Mouse (Mus musculus) megakaryocyte, embryonic 14.5 days (primary cell): ENCODE results near the gene Sdsl. TPM values are rescaled to one million over a fixed set of nuclear protein-coding genes. Genes with fewer than 3 reads are reported as not detected.

Experiments used
- H3K27me3 ChIP-seq: replicated peaks from 2 replicates; pipeline ENCODE3; 2012; ENCODE audit warnings: inconsistent platforms
- H3K36me3 ChIP-seq: replicated peaks from 2 replicates; pipeline ENCODE3; 2012; ENCODE audit warnings: low read length, inconsistent platforms, mixed read lengths
- H3K4me1 ChIP-seq: 2 replicates; pipeline ENCODE4 v1.6.1; 2012; ENCODE audit warnings: inconsistent platforms
- H3K4me3 ChIP-seq: replicated peaks from 2 replicates; pipeline ENCODE3; 2012; ENCODE audit warnings: moderate library complexity, mild to moderate bottlenecking, inconsistent platforms
- H3K9me3 ChIP-seq: 2 replicates; pipeline ENCODE4 v1.6.1; 2012; ENCODE audit warnings: inconsistent platforms
- FLI1 ChIP-seq: IDR thresholded peaks from 2 replicates; pipeline ENCODE4 v1.6.1; 2012; ENCODE audit warnings: low read length, inconsistent platforms, mixed read lengths
- GATA1 ChIP-seq: IDR thresholded peaks from 3 replicates; pipeline ENCODE4 v1.6.1; 2012; ENCODE audit warnings: mixed read lengths, low read length, inconsistent platforms, borderline replicate concordance
- polyA plus RNA-seq: library from polyadenylated mRNA; stranded (reverse); fragments of >175 nt; gene quantifications from 2 replicates; pipeline ENCODE4 v1.2.3, GENCODE M21; 2012; ENCODE audit warnings: low replicate concordance; ENCODE audit not compliant: insufficient read depth

Sdsl gene
- polyA plus RNA-seq, 1 experiment, result 1.3 TPM

DNA sequence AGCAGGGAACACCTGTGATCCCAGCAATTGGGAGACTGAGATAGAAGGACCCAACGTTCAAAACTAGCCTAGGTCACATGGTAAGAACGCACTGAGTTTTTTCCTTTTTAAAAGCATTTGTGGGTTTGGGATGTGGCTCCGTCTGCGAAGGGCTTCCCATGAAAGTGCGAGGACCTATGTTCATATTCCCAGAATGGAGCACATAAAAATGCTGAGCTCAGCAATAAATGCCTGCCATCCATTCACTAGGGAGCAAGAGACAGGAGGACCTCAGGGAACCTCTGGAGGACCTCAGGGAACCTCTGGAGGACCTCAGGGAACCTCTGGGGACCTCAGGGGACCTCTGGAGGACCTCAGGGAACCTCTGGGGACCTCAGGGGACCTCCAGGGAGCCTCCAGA lies 5.4 kb upstream of the Sdsl start:
- H3K27me3 ChIP-seq, result peaks cover 76% of the 10 kb centered on the region
- TF ChIP-seq GATA1 (no peak), FLI1 (no peak)
- no peaks in the 10 kb centered on the region for H3K36me3 ChIP-seq
- H3K4me3 ChIP-seq, result no peak overlapping the region
- peaks cover 14% of the 10 kb centered on the region for H3K4me1 ChIP-seq
- H3K9me3 ChIP-seq, result 0 out of 2 replicates have a peak, but pooled peaks cover 5% of the 10 kb centered on the region

- Histone ChIP-seq H3K9me3 (0 out of 2 replicates have a peak, but pooled peaks cover 5% of the 10 kb centered on the region), H3K36me3 (no peaks in the 10 kb centered on the region), H3K4me1 (peaks cover 12% of the 10 kb centered on the region), H3K4me3 (no peak within 1 kb of the TSS), H3K27me3 (peaks cover 82% of the 10 kb centered on the region)
- no peak for TF ChIP-seq GATA1
- TF ChIP-seq FLI1, result no peak
These were observed 3.7 kb upstream of the Sdsl start, which contains the start of gene Sds for GRCm38 (mm10) chr5:120476296-120476695. Gene Sds, plus strand, starts transcription at chr5:120476526.

- Histone ChIP-seq H3K4me3 (no peak overlapping the region), H3K4me1 (peaks cover 13% of the 10 kb centered on the region), H3K36me3 (no peaks in the 10 kb centered on the region), H3K9me3 (0 out of 2 replicates have a peak, but pooled peaks cover 5% of the 10 kb centered on the region), H3K27me3 (peaks cover 80% of the 10 kb centered on the region)
- TF ChIP-seq GATA1 (no peak), FLI1 (no peak)
These were observed 3.3 kb upstream of the Sdsl start for GRCm38 (mm10) chr5:120475861-120476260.

GRCm38 (mm10) chr5:120473361-120473760 lies 751 bp upstream of the Sdsl start:
- Histone ChIP-seq H3K36me3 (no peaks in the 10 kb centered on the region), H3K27me3 (peaks cover 73% of the 10 kb centered on the region), H3K4me1 (peaks cover 17% of the 10 kb centered on the region), H3K9me3 (peaks cover 8% of the 10 kb centered on the region), H3K4me3 (no peak overlapping the region)
- TF ChIP-seq GATA1 (no peak), FLI1 (no peak)

DNA sequence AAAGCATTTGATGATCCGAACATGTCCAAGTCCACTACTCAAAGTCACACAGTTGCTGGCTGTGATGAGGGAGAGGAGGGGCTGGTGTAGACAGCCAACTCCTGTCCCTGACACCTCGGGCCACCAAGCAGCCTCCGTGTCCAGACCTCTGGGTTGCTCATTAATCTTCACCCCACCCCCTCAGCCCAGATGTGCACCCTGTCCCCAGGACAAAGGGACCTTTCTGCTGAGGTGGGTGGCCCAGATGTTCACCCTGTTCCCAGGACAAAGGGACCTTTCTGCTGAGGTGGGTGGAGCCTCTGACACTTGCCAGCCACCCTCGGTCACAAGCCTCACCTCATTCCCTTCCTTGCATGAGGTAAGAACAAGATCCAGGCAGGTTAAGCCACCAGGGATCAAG lies 1.1 kb downstream of the Sdsl start:
- TF ChIP-seq GATA1 (no peak), FLI1 (no peak)
- Histone ChIP-seq H3K4me3 (no peak overlapping the region), H3K9me3 (peaks cover 14% of the 10 kb centered on the region), H3K4me1 (peaks cover 26% of the 10 kb centered on the region), H3K27me3 (peaks cover 60% of the 10 kb centered on the region), H3K36me3 (no peaks in the 10 kb centered on the region)

GRCm38 (mm10) chr5:120468830-120469229 lies 3.8 kb downstream of the Sdsl start:
- peaks cover 33% of the 10 kb centered on the region for H3K4me1 ChIP-seq
- TF ChIP-seq GATA1 (no peak), FLI1 (no peak)
- no peak overlapping the region for H3K4me3 ChIP-seq
- H3K9me3 ChIP-seq, result peaks cover 22% of the 10 kb centered on the region
- no peaks in the 10 kb centered on the region for H3K36me3 ChIP-seq
- H3K27me3 ChIP-seq, result peaks cover 41% of the 10 kb centered on the region

- peaks cover 33% of the 10 kb centered on the region for H3K4me1 ChIP-seq
- no peaks in the 10 kb centered on the region for H3K36me3 ChIP-seq
- peaks cover 23% of the 10 kb centered on the region for H3K9me3 ChIP-seq
- peaks cover 41% of the 10 kb centered on the region for H3K27me3 ChIP-seq
- TF ChIP-seq FLI1 (no peak), GATA1 (no peak)
- no peak overlapping the region for H3K4me3 ChIP-seq
These were observed 4.3 kb downstream of the Sdsl start for GRCm38 (mm10) chr5:120468336-120468735.

DNA sequence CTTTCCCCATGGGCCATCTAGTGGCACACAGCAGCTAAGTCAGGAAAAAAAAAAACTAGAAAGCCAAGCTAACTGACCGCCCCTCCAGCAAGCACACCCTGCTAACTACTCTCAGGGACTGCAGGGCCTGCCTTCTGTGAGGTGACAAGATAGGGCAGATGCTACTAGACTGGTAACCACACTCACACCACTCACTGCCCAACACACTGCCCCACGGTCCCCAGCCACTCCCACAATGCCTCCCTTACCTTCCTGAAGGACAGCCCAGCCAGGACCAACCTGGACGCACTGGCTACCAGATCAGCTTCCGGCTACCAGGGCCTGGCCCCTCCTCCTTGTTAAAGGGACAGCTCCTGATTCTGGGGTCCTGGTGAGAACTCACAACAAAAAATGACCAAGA lies 5.6 kb downstream of the Sdsl start:
- H3K27me3 ChIP-seq, result peaks cover 43% of the 10 kb centered on the region
- H3K4me3 ChIP-seq, result peak overlapping the region; percentile 35
- TF ChIP-seq GATA1 (no peak), FLI1 (no peak)
- H3K9me3 ChIP-seq, result peaks cover 23% of the 10 kb centered on the region
- H3K36me3 ChIP-seq, result no peaks in the 10 kb centered on the region
- H3K4me1 ChIP-seq, result peaks cover 33% of the 10 kb centered on the region

- Histone ChIP-seq H3K4me1 (peaks cover 27% of the 10 kb centered on the region), H3K4me3 (peak overlapping the region; percentile 53), H3K36me3 (no peaks in the 10 kb centered on the region), H3K9me3 (peaks cover 23% of the 10 kb centered on the region), H3K27me3 (peaks cover 45% of the 10 kb centered on the region)
- TF ChIP-seq FLI1 (no peak), GATA1 (no peak)
These were observed 6.8 kb downstream of the Sdsl start for GRCm38 (mm10) chr5:120465860-120466259.

- no peak overlapping the region for H3K4me3 ChIP-seq
- TF ChIP-seq GATA1 (no peak), FLI1 (no peak)
- peaks cover 24% of the 10 kb centered on the region for H3K4me1 ChIP-seq
- H3K27me3 ChIP-seq, result peaks cover 53% of the 10 kb centered on the region
- peaks cover 23% of the 10 kb centered on the region for H3K9me3 ChIP-seq
- H3K36me3 ChIP-seq, result no peaks in the 10 kb centered on the region
These were observed 7.5 kb downstream of the Sdsl start for GRCm38 (mm10) chr5:120465062-120465461.

DNA sequence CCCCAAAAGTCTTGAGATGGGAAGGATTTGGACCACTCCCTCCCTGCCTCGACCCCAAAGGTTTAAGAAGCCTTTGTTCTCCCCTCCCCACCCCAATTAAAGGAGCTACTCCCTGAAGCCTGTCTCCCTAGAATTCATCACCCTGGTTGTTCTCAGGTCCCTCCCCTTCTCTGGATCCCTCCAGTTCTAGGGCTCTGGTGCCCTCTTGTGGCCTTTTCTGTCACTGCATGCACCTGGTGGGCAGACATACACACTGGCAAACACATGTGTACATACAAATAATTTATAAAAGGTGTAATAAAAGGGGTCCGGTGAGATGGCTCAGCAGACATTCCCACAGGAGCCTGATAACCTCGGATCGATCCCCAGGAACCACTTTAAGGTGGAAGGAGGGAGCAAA lies 8.3 kb downstream of the Sdsl start:
- no peak for TF ChIP-seq FLI1
- TF ChIP-seq GATA1, result no peak
- Histone ChIP-seq H3K27me3 (peaks cover 58% of the 10 kb centered on the region), H3K9me3 (peaks cover 23% of the 10 kb centered on the region), H3K4me3 (no peak overlapping the region), H3K4me1 (peaks cover 24% of the 10 kb centered on the region), H3K36me3 (no peaks in the 10 kb centered on the region)
